Mouse (Mus musculus) midbrain, embryonic 10.5 days (tissue): ENCODE measurements at regions not wholly inside any gene's neighbourhood (a gene's known extent, or its start where the extent isn't known, plus 50 kb on each side); places are given as distances from the start of the nearest gene placed in this dataset.

Source experiments
- DNase-seq: peaks from one replicate; pipeline ENCODE4 v3.0.0-alpha.2; 2017; ENCODE audit warnings: low spot score
- H3K27ac ChIP-seq: fragments of 300-500 bp; sonication (generic); replicated peaks from 2 replicates; pipeline ENCODE4 v1.5.1; 2016; ENCODE audit warnings: mild to moderate bottlenecking
- H3K27me3 ChIP-seq: fragments of 300-500 bp; sonication (generic); 2 replicates; pipeline ENCODE4 v1.6.1; 2016; ENCODE audit warnings: low read depth, mild to moderate bottlenecking; ENCODE audit not compliant: poor library complexity, severe bottlenecking
- H3K36me3 ChIP-seq: fragments of 300-500 bp; sonication (generic); 2 replicates; pipeline ENCODE4 v1.6.1; 2016; ENCODE audit warnings: mild to moderate bottlenecking, moderate library complexity
- H3K4me1 ChIP-seq: fragments of 300-500 bp; sonication (generic); 2 replicates; pipeline ENCODE4 v1.6.1; 2016
- H3K4me3 ChIP-seq: fragments of 300-500 bp; sonication (generic); 2 replicates; pipeline ENCODE4 v1.5.1; 2016; ENCODE audit warnings: mild to moderate bottlenecking, moderate library complexity
- H3K9me3 ChIP-seq: fragments of 300-500 bp; sonication (generic); replicated peaks from 2 replicates; pipeline ENCODE4 v1.6.1; 2016; ENCODE audit warnings: mild to moderate bottlenecking
- WGBS: fragments of 180-500 bp; shearing (Covaris S2); methylation state at CpG from one replicate; pipeline ENCODE4 v1.1.7; 2016; 5-methylcytosine and 5-hydroxymethylcytosine counted together

GRCm38 (mm10) chr8:112191846-112192245 lies 177.0 kb upstream of the Gm6793 start:
- Histone ChIP-seq H3K9me3 (no peaks in the 10 kb centered on the region), H3K4me3 (no peak overlapping the region), H3K27ac (no peak overlapping the region), H3K4me1 (peaks cover 10% of the 10 kb centered on the region), H3K36me3 (no peaks in the 10 kb centered on the region), H3K27me3 (no peaks in the 10 kb centered on the region)
- WGBS = 89% methylated on average over 3 of the region's 3 CpGs
- DNase-seq = no peak

- H3K4me1 ChIP-seq = peaks cover 2% of the 10 kb centered on the region; the same call in 1 of the 2 replicates
- H3K9me3 ChIP-seq = no peaks in the 10 kb centered on the region
- WGBS = 20% methylated on average over 2 of the region's 2 CpGs
- H3K27me3 ChIP-seq = no peaks in the 10 kb centered on the region
- no peaks in the 10 kb centered on the region for H3K36me3 ChIP-seq
- no peak overlapping the region for H3K27ac ChIP-seq
- DNase-seq = no peak
- H3K4me3 ChIP-seq = no peak overlapping the region
Observed at GRCm38 (mm10) chr8:112189698-112190097, 174.9 kb upstream of the Gm6793 start.

GRCm38 (mm10) chr8:112170184-112170583 lies 155.3 kb upstream of the Gm6793 start:
- WGBS = 90% methylated on average over 1 of the region's 1 CpGs

GRCm38 (mm10) chr8:112156656-112157055 lies 141.8 kb upstream of the Gm6793 start:
- H3K27ac ChIP-seq = peak overlapping the region; percentile 42; the same call in 1 of the 2 replicates
- H3K27me3 ChIP-seq = no peaks in the 10 kb centered on the region
- WGBS = 43% methylated on average over 7 of the region's 7 CpGs
- H3K9me3 ChIP-seq = no peaks in the 10 kb centered on the region
- no peak overlapping the region for H3K4me3 ChIP-seq
- DNase-seq = peak; percentile 34
- H3K4me1 ChIP-seq = peaks cover 12% of the 10 kb centered on the region
- H3K36me3 ChIP-seq = no peaks in the 10 kb centered on the region

More at GRCm38 (mm10) chr8:112170184-112170583, 155.3 kb upstream of the Gm6793 start:
- Histone ChIP-seq H3K27me3 (no peaks in the 10 kb centered on the region), H3K4me1 (peaks cover 3% of the 10 kb centered on the region; the same call in 1 of the 2 replicates), H3K27ac (no peak overlapping the region), H3K36me3 (no peaks in the 10 kb centered on the region), H3K4me3 (no peak overlapping the region), H3K9me3 (peaks cover 7% of the 10 kb centered on the region; the same call in 1 of the 2 replicates)
- no peak for DNase-seq

- no peaks in the 10 kb centered on the region for H3K27me3 ChIP-seq
- no peaks in the 10 kb centered on the region for H3K36me3 ChIP-seq
- WGBS = 66% methylated on average over 5 of the region's 5 CpGs
- no peaks in the 10 kb centered on the region for H3K4me1 ChIP-seq
- no peak overlapping the region for H3K27ac ChIP-seq
- no peak overlapping the region for H3K4me3 ChIP-seq
- H3K9me3 ChIP-seq = no peaks in the 10 kb centered on the region
- DNase-seq = no peak
Observed at GRCm38 (mm10) chr8:112138924-112139323, 124.1 kb upstream of the Gm6793 start.

- Histone ChIP-seq H3K9me3 (no peaks in the 10 kb centered on the region), H3K27me3 (no peaks in the 10 kb centered on the region), H3K4me3 (no peak overlapping the region), H3K36me3 (no peaks in the 10 kb centered on the region), H3K27ac (no peak overlapping the region), H3K4me1 (no peaks in the 10 kb centered on the region)
- no peak for DNase-seq
- WGBS = 80% methylated on average over 2 of the region's 2 CpGs
Observed at GRCm38 (mm10) chr8:112130196-112130595, 115.4 kb upstream of the Gm6793 start.

- WGBS = 51% methylated on average over 14 of the region's 14 CpGs
- H3K36me3 ChIP-seq = no peaks in the 10 kb centered on the region
- DNase-seq = peak; percentile 69
- no peak overlapping the region for H3K4me3 ChIP-seq
- H3K9me3 ChIP-seq = no peaks in the 10 kb centered on the region
- H3K4me1 ChIP-seq = no peaks in the 10 kb centered on the region
- no peaks in the 10 kb centered on the region for H3K27me3 ChIP-seq
- H3K27ac ChIP-seq = no peak overlapping the region
Observed at GRCm38 (mm10) chr8:112128833-112129518, 114.1 kb upstream of the Gm6793 start.

GRCm38 (mm10) chr8:112111950-112112349 lies 97.1 kb upstream of the Gm6793 start:
- 90% methylated on average over 2 of the region's 2 CpGs for WGBS
- Histone ChIP-seq H3K27me3 (no peaks in the 10 kb centered on the region), H3K36me3 (no peaks in the 10 kb centered on the region), H3K4me3 (no peak overlapping the region), H3K9me3 (no peaks in the 10 kb centered on the region), H3K4me1 (no peaks in the 10 kb centered on the region), H3K27ac (no peak overlapping the region)
- DNase-seq = no peak

- DNase-seq = peak; percentile 22
- Histone ChIP-seq H3K4me1 (peaks cover 18% of the 10 kb centered on the region), H3K27me3 (no peaks in the 10 kb centered on the region), H3K36me3 (no peaks in the 10 kb centered on the region), H3K4me3 (no peak overlapping the region), H3K27ac (peak overlapping the region; percentile 76), H3K9me3 (no peaks in the 10 kb centered on the region)
- WGBS = 81% methylated on average over 10 of the region's 10 CpGs
Observed at GRCm38 (mm10) chr8:112097883-112098635, 83.2 kb upstream of the Gm6793 start.

- Histone ChIP-seq H3K27me3 (no peaks in the 10 kb centered on the region), H3K36me3 (no peaks in the 10 kb centered on the region), H3K4me3 (no peak overlapping the region), H3K4me1 (peaks cover 28% of the 10 kb centered on the region), H3K27ac (no peak overlapping the region), H3K9me3 (0 out of 2 replicates have a peak, but pooled peaks cover 2% of the 10 kb centered on the region)
- no peak for DNase-seq
- WGBS = 85% methylated on average over 2 of the region's 2 CpGs
Observed at GRCm38 (mm10) chr8:112094881-112095280, 80.0 kb upstream of the Gm6793 start.

GRCm38 (mm10) chr8:112093554-112093953 lies 78.7 kb upstream of the Gm6793 start:
- peak; percentile 15 for DNase-seq
- Histone ChIP-seq H3K36me3 (no peaks in the 10 kb centered on the region), H3K27me3 (no peaks in the 10 kb centered on the region), H3K9me3 (0 out of 2 replicates have a peak, but pooled peaks cover 2% of the 10 kb centered on the region), H3K27ac (peak overlapping the region; percentile 34), H3K4me3 (no peak overlapping the region), H3K4me1 (peaks cover 26% of the 10 kb centered on the region)
- 65% methylated on average over 7 of the region's 7 CpGs for WGBS

- H3K4me1 ChIP-seq = peaks cover 19% of the 10 kb centered on the region
- DNase-seq = no peak
- H3K9me3 ChIP-seq = 0 out of 2 replicates have a peak, but pooled peaks cover 2% of the 10 kb centered on the region
- peak overlapping the region; percentile 63 for H3K27ac ChIP-seq
- no peaks in the 10 kb centered on the region for H3K27me3 ChIP-seq
- H3K4me3 ChIP-seq = no peak overlapping the region
- H3K36me3 ChIP-seq = no peaks in the 10 kb centered on the region
- 23% methylated on average over 3 of the region's 3 CpGs for WGBS
Observed at GRCm38 (mm10) chr8:112092831-112093230, 78.0 kb upstream of the Gm6793 start.

GRCm38 (mm10) chr8:112078621-112079020 lies 63.8 kb upstream of the Gm6793 start:
- no peaks in the 10 kb centered on the region for H3K36me3 ChIP-seq
- no peaks in the 10 kb centered on the region for H3K9me3 ChIP-seq
- H3K4me3 ChIP-seq = no peak overlapping the region
- no peaks in the 10 kb centered on the region for H3K4me1 ChIP-seq
- WGBS = 91% methylated on average over 10 of the region's 10 CpGs
- no peak for DNase-seq
- H3K27ac ChIP-seq = no peak overlapping the region
- no peaks in the 10 kb centered on the region for H3K27me3 ChIP-seq
